Mouse (Mus musculus) ES-CJ7 (cell line): ENCODE results near the gene B2m.
A peak's percentile ranks its signal among the peaks of the same experiment; 100 is the strongest.

Experiments used
- DNase-seq: peaks from one replicate; pipeline ENCODE4 v3.0.0; 2011; ENCODE audit warnings: low read depth, low spot score

The B2m gene

DNA sequence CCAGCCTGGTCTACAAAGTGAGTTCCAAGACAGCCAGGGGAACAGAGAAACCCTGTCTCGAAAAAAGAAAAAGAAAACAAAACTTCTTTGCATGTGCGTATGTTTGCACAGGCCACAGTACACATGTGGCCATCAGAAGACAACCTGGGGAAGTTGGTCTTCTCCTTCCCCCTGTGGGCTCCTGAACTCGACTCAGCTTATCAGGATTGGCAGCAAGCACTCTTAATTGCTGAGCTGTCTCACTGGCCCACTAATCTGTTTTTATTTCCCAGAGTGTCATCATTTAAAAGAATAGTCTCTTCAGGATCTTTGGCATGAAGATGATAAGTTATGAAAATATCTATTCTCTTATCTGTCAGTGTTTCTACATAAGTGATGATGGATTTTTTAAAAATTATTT lies 44.4 kb downstream of the B2m start:
- DNase-seq, result no peak

- peak; percentile 29 for DNase-seq
These were observed 47.0 kb downstream of the B2m start for GRCm38 (mm10) chr2:122194509-122194929.

- DNase-seq, result no peak
These were observed 54.0 kb downstream of the B2m start for GRCm38 (mm10) chr2:122201501-122201900.
